Mouse (Mus musculus): ENCODE data around the gene Zfp990. TPM values are rescaled to one million over a fixed set of nuclear protein-coding genes. Genes with fewer than 3 reads are reported as not detected.

Zfp990 gene
- total RNA-seq, 2 experiments from 2014 or later, result 0.54 to 1.5 TPM

Other genes starting within 250 kb of the Zfp990 start
- under 1 TPM; 0.21 to 0.24 TPM for gene Tnfrsf8, start 195.6 kb upstream of the Zfp990 start, total RNA-seq (2021)
- 1 to 10 TPM; 2.2 to 3.4 TPM for gene Gm13212, start 74.4 kb downstream of the Zfp990 start, total RNA-seq (2021)
- gene Zfp980, start 159.9 kb downstream of the Zfp990 start, total RNA-seq (2021), result under 1 TPM; 0.36 to 0.61 TPM